Mouse (Mus musculus): Measurements from ENCODE around the gene Nrn1. TPM values are rescaled to one million over a fixed set of nuclear protein-coding genes. Genes with fewer than 3 reads are reported as not detected.

The Nrn1 gene
- 1 to 10 TPM; 3.2 to 3.3 TPM for total RNA-seq (2021)
- long read RNA-seq, experiment 1, partial matches to known transcripts: 0 of 1 reads
- long read RNA-seq, experiment 1, other reads (novel, unspliced or antisense): 0 of 1 reads
- long read RNA-seq, experiment 2: 0 reads

DNA sequence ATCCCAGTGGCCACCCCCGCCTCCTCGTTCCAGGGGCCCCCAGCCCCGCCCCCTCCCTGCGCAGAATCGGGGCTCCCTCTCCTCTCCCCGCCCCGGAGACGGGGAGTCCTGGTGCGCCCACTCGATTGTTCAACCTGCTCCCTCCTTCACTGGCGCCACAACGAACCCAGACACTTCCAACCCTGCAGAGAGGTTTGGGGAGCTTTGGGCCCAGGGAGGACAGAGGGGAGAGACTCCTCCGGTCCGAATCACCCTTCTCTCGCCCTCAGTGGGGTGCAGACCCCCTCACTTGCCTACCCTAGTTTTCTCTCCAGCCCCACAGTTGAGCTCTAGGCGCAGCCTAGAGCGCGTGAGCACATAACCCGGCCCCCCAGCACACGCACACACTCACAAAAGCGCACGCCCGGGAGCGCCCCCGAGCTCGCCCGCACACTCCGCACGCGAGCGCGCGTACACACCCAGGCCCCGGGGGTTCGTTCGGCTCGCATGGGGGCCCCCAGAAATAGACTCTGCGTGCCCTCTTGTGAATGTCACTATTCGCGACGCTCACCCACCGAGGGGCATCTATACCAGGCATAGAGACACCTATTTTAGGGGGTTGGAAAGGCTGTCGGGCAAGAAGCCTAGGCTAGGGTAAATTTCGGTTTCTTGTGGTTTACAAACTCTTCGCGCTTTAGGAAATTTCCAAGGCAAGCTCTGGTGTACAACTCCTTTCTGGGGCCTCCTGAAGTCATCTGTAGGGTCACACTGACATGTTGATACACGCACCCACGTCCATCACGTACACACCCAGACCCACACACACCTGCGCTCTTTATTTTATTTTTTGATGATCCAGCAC is at the start of gene Nrn1:
TSS of gene Nrn1 (minus strand) at position 401 of the 841 bp plus-strand sequence.
- no peak for DNase-seq

DNA sequence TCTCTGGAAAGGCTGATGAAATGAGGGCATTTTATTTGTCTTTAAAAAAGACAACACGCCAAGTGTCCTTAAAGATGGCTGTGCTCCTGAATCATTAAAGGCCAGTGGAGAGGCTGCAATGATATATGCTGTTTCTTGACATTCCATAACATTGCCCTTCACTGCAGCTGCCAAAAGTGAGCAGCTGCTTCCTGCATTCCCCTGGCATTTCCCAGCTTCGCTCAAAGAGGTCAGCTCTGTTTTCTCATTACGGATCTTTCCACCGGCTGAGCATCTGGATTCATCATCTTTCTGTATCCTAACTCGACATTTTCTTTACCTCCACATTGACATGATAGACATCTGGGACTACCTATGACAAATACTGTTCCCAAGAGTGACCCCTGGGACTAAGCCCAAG is 44.7 kb upstream of the Nrn1 start:
- no peak for DNase-seq

DNA sequence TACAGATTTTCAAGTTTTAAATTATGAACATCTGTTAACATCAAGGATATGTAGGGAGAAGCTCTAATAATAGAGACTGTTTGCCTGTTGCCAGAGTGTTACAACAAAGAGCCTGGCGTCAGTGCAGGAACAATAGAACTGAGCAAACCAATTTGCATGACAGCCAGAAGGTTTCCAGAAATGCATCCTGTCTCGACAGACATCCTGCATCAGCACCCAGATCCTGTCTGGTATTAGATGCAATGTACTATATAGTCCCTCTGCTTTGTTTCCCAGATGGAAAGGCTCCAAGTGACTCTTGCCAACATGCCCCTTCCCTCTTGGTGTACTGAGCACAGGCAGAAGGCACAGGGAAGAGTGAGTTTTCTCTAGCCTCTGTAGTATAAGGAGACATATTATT is 31.9 kb upstream of the Nrn1 start:
- no peak for DNase-seq

DNA sequence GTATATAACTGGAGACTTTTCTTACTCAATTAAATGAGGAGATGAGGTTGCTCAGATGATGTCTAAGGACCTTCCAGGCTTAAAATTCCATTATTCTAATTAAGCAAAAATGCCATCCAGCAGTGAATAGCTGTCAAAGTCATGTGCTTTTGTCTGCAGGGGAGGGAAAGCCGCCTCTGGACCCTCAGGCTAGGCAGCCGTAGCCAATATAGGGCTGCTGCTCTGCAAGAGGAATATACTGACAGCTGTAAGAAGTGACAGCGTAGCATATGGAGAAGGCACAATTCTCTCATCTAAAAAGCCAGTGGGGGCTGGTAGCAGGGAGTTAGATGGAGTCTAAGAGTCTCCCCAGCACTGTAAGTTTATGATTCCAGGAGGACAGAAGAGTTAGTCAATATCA is 16.9 kb upstream of the Nrn1 start:
- no peak for DNase-seq

DNA sequence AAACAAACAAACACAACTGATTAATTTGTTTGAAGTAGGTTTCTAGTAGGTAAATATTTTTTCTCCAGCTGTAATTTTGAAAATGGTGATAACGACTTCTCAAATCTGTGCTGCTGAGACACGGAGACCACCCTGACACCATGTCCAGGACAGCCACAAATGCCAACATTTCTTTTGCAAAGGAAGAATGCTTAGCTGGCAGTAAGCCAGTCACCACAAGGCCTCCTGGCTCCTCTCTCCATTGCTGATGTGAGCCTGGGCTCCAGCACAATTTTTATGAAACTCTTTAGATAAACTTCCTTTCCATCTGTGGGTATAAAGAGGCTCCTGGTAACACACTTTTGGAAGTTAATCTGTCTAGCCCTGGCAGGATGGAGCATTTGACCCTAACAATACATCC is 15.1 kb upstream of the Nrn1 start:
- DNase-seq: no peak

DNA sequence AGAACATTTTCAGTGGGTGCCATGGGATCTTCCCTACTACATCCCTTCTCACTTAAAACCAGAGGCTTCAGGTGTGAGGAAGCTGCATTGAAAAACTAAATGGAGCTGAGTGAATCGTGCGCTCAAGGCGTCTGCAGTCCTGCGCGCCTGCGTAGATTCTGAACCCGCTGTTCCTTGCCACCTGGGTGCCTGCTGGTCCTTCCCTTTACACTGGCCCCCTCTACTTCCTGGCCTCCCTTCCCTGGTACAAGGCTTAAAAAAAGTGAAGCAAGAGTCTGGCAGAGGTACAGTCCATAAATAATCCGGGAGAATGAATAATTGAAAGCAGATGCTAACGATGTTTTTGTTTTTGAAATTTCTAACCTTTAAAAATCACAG is 1.7 kb upstream of the Nrn1 start:
- DNase-seq: no peak

DNA sequence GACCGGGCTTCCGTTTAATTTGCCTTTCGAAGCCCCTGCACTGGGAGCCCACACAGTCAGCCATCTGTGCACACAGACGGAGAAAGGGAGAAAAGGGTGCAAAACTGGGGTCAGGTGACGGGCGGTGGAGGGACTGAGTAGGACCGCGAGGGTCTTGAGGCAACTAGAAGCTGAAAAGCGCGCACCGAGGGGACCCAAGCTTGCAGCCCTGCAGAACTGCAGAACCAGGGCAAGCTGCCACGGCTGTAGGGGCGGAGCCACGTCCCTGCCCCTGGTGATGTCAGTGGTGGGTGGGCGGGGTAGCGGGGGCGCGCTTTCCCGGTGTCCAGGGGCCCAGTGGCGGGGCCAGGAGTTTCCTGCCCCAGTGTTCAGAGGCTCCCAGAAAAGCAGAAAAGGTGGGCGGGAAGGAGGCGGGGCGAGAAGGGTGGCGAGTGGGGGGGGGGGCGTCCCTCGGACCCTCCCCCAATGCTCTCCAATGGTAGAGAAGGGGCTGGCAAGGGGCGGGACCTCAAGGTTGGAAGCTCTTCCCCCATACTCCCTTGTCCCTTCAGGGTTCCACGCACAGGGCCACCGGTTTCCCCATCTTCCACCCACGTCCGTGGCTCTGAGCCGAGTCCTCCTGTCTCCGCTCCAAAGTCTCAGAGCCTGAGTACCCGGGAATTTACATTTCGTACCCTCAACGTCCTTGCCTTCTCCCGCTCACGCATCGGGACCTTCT is 1.1 kb upstream of the Nrn1 start:
- DNase-seq: peak; percentile 57

DNA sequence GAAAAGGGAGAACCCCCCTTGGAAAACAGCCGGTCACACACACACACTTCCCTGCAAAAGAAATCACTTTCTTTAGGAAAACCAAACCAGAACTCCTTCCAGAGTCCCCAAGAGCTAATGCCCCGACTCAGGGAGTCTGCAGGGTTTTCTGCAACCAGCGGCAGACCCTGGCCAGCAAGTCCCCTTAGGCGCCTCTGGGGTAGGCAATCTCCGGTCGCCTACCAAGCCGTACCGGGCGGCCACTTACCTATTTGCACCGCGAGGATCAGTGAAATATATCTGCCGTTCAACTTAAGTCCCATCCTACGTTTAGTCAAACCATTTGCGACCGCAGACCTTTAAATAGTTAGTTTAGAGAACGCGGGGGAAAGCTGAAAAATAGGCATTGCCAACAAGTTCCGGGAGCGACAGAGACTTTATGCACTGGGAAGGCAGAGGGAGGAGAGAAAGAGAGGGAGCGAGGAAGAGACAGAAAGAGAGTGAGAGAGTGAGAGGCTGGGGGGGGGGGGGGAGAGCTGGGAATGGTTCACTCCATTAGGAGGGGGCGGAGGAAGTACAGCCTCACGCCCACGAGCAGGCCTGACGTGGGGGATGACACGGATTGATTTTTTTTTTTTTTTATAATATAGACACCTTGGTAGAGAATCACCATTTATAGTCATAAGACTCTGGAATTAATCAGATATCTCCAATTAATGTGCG is 791 bp downstream of the Nrn1 start:
- no peak for DNase-seq

DNA sequence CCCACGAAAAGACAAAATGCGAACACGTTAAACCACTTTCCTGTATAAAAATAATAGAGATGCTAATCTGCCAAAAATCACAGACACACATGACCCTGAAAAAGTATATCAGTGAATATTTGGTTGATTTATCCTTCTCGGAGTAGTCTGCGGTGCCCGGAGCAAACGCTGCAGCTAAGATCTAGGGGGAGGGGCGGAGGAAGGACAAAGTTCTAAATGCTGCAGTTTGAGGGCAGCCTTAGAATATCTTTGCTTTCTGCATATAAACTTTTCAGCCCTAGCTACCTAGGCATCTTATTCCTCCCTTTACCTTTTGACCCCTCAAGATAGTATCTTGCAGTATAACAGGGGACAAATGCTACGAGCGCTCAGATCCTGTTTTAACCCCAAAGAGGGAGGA is 1.4 kb downstream of the Nrn1 start:
- no peak for DNase-seq

DNA sequence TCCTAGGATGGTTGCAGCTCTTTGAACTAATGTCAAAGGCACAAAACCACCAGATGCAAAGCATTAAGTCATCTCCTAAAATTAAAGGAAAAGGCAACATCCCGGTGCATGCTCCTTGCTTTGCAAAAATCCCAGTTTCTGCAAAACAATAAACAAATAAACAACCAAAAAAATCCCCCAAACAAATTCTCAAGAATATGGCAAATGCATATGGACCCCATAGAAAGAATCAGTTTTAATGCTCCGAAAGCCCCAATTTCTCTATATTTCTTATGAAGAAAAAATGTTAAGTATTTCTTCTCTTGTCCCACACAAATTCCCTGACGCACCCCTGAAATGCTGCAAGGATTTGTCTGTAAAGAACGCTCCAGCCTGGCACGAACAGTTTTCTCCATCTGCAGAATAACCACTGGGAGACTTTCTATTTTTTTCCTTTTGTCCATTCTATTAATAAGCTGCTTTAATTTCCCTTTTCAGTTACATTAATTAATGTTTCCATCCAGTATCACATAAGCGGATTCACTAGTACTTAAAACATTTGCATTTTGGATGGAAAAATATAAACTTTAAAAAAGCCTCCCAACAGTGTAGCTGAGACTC is 1.9 kb downstream of the Nrn1 start:
- DNase-seq: no peak

DNA sequence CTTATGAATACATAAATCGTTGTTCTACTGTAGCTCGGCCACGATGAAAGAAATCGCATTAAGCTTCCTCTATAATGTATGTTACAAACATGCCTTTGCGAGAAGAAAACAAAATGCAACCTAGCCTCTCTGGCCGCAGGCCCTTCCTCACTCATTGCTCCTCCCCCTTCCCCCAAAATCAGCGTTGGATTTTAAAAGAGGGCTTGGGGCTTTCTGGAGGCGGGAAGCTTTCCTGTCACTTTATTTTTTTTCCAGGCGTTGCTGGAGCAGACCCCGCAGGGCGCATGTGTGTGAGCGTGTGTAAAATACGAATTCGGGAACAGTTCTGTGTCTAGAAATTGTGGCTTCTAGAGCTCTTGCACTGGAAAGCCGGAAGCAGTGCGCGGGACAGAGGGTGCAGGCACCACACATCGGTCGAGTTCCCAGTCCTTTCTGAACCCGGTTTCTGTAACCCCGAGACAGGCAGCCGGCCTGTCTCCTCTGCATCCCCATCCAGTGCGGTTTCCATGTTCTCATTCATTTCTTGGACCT is 2.9 kb downstream of the Nrn1 start:
- DNase-seq: no peak

DNA sequence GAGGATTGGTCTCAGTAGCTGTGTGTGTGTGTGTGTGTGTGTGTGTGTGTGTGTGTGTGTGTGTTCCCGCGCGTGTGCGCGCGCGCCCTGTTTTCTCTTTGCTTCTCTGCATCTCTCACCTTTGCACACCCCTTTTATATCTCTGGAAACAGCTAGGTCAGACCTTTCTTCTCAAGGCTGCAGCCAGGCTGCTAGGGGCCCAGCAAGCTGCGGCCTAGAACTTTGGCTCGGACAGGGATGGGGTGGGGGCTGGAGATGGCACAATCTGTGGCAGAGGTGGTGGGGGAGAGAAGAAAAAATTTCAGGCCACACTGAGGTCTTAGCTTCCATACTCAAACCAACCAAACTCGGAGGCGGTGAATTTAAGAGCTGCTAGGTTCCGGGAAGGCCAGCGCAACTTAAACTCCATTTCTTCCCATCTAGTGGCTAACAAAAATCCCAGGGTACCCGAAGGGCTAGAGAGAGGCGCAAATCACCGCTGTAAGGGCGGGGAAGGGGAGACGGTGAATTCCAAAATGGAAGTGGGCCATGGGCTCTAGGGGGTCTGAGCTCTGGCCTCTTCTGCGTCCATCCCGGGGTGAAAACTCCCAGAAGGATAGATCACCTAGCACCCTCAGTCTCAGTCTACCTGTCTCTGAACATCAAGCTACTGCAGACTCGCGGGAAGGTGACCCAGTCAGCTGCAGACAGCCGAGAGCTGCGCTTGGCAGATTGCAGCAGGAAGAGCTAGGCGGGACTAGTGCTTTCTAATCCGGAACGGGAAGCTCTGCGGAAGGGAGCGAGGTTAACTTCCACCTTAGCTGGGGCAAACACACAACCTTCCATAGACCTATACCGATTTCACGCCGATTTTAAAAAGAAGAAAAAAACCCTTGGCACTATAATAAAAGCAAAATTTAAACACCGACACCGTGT is 3.7 kb downstream of the Nrn1 start:
- DNase-seq: no peak

DNA sequence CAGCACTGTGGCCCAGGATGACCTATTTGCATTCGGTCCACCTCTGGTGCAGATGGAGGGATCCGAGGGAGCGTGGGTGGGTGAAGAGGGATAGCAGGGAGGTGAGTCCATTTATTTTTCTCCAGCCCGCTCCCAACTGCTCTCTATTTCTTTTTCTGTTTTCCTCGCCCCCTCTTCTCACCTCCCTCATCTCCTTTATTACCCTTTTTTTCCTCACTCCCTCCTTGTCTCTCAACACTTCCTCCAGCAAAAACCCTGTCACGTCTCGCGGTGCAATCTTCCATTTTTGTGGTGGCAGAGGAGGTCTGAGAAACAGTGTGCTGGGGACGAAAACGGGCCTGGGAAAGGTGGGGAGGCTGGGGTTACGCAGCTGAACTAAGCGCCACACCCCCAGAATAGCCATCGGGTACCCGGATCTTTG is 4.6 kb downstream of the Nrn1 start:
- no peak for DNase-seq

DNA sequence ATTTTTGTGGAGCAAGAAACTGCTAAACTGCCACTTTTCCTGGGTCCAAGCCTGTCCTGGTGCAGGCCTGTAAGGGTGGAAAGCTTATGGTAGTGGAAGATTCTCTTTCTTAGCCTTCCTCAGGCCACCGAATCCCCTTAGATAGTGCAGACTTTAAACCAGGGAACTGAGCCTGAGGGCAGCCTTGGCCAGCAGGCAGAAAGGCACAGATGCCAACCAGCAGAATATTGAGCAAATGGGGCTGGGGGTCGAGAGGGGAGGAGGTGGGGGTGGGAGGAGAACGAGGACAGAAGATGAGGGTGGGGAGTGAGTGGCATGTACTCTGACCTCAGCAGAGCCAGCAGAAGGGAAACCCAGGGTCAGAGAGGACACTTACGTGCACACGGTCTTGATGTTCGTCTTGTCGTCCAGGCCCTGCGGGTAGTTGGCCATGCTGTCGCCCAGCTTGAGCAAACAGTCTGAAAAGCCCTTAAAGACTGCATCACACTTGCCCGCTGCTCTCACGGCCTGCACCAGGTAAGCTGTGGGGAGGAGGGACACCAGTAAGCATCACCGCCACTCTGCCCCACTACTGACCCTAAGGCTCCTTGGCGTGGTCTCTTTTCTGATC is 5.1 kb downstream of the Nrn1 start:
- DNase-seq: no peak

DNA sequence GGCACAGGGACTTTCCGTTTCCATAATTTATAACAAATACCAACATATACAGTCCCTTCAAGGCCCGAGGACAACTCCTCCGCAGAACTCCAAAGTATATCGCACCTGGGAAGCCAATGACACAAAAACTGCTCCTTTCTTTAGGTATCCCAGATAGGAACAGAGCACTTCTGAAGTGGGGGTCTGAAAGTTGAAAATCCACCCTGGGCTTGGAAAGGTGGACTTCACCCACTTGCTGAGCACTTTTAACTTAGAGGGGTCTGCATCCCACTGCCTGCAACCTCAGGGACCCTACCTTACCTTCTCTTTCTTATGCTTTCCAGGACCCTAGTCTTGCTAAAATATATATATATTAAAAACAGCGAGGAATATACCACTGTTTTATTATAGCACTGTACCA is 6.4 kb downstream of the Nrn1 start:
- DNase-seq: no peak

DNA sequence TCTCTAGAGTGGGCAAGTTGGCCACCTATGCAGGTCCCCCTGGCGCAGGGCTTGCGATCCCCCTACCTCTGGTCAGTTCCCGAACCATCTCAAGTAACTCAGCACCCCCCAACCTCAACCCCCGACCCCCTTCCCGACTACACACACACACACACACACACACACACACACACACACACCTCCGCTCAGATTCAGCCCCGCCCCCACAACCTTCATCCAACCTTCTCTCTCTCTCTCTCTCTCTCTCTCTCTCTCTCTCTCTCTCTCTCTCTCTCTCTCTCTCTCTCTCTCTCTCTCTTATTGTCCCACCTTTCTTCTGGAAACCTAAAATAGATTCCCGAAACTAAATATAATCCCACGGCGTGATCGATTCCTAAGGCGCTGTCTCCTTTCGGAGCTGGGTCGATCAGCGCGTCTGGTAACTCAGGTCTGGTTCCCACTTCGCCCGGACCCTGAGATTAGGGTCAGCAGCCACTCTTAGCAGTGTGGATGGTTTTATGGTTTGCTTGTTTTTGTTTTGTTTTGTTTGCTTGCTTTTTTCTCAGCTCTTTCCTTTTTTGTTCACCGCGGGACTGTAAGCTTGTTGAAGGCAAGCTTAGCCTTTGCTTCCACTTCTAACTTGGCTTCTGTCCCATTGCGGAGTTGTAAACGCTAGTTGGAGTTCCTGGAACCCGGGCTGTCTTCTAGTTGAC is 7.0 kb downstream of the Nrn1 start:
- DNase-seq: no peak

DNA sequence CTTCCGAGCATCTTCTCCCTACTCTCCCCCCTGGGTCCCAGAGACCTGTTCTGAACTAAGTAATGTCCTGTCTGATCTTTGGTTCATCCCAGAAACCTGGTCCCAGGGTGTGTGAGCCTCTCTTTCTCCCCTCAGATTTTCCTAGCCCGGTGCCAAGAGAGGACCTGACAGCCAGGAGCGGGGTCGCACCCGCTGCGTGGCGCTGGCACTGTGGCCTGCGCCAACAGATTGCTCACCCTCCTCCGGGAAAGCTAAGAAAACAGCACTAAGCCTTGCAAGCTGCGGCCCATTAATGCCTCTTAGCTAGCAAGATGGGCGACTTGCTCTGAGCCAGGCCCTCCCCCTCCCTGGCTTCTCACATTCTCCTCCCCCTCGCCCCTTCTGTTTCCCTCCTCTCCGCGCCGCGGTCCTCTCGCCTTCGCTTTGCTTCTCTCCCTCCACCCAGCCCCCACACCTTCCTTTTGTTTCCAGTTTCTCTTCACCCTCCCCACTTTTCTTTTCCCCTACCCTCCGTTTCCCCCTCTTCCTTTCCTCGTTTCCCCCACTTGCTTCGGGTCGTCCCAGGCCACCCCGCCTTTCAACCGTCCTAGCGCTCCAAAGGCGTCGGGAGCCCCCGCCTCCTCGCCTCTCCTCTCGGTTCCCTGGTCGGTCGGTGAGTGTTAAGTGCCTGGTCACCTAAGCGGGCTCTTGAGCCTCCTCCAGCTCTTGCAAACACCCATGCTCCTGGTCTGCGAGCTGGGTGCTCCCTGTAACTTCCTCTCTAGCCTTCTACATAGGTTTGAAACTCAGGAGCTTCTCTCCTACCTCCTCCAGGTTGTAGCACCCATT is 7.8 kb downstream of the Nrn1 start:
- DNase-seq: no peak

DNA sequence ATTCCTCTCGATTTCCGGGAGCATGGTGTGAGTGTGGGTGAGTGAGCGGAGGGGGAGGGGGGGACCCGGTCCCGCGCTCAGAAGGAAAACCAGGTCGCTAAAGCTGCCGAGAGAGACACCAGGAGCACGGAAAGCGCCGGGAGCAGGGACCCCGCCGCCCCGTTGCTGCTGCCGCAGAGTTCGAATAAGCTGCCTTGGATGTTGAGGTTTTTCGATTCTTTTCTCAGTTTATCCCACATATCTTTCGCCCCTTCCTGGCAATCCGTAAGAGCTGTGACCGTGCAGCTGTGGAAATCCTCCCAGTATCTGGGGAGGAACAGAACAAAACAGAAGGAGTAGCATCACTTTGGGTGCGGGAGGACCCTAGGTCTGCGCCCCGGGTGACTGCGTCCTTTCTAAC is 8.4 kb downstream of the Nrn1 start:
- no peak for DNase-seq

DNA sequence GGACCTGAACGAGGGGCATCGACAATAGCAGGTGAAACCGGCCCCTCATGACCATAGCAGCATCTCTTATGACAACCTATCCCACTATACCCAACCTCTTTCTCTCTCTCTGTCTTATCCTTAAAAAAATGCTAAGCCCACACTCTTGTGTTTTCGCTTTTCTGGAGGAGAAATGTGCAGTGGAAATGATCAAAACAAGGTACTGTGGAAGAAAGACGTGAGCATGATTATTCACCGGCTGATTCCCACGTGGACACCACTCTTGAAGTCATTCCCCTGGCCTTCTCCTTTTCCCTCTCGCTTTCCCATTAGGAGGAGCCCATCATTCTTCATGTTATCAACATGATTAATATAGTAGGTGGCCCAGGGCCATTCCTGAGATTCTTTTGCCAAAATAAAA is 9.1 kb downstream of the Nrn1 start:
- no peak for DNase-seq

Data from gastrocnemius, postnatal 10 days (tissue).